Mouse (Mus musculus): ENCODE results near the gene Xpc. TPM values are rescaled to one million over a fixed set of nuclear protein-coding genes. Genes with fewer than 3 reads are reported as not detected.
"Not testable (repeated sequence)": the region's sequence is repeated elsewhere in the genome, so short reads cannot be mapped to it uniquely, and the experiment has no call there.

The Xpc gene
- polyA plus RNA-seq, 1 experiment from 2014 or later = 14.9 TPM

GRCm38 (mm10) chr6:91471427-91471826, 44.3 kb downstream of the Xpc start:
- H3K36me3 ChIP-seq (ENCODE audit: control insufficient read depth, insufficient read depth, low read length); H3K9ac ChIP-seq (ENCODE audit: low read length); H3K4me2 ChIP-seq (ENCODE audit: low read depth, low read length); H3K27me3 ChIP-seq (ENCODE audit: control insufficient read depth, insufficient read depth, low read length); H3K9me3 ChIP-seq (replicated peaks; ENCODE audit: control insufficient read depth, low read length); H3K4me3 ChIP-seq (replicated peaks; ENCODE audit: low read length); ATAC-seq (ENCODE audit: insufficient read depth, low FRiP score): not testable (repeated sequence)
- WGBS = 75% methylated on average over 3 of the region's 3 CpGs
- peak overlapping the region; percentile 87; the same call in 1 of the 2 replicates for H3K27ac ChIP-seq (ENCODE audit: low read length)
- H3K4me1 ChIP-seq (ENCODE audit: control insufficient read depth, insufficient read depth, low read length) = peaks cover 20% of the 10 kb centered on the region

- H3K4me2 ChIP-seq (ENCODE audit: low read depth, low read length) = no peak overlapping the region
- H3K4me3 ChIP-seq (replicated peaks; ENCODE audit: low read length) = no peak overlapping the region
- no peaks in the 10 kb centered on the region for H3K9me3 ChIP-seq (replicated peaks; ENCODE audit: control insufficient read depth, low read length)
- 81% methylated on average over 2 of the region's 2 CpGs for WGBS
- peaks cover 20% of the 10 kb centered on the region for H3K4me1 ChIP-seq (ENCODE audit: control insufficient read depth, insufficient read depth, low read length)
- no peak for ATAC-seq (ENCODE audit: insufficient read depth, low FRiP score)
- no peak overlapping the region for H3K9ac ChIP-seq (ENCODE audit: low read length)
- no peak overlapping the region for H3K27ac ChIP-seq (ENCODE audit: low read length)
- no peaks in the 10 kb centered on the region for H3K27me3 ChIP-seq (ENCODE audit: control insufficient read depth, insufficient read depth, low read length)
- peaks cover 4% of the 10 kb centered on the region; the same call in 1 of the 2 replicates for H3K36me3 ChIP-seq (ENCODE audit: control insufficient read depth, insufficient read depth, low read length)
These were observed 45.0 kb downstream of the Xpc start for GRCm38 (mm10) chr6:91470712-91471111.

GRCm38 (mm10) chr6:91467106-91467505, 48.6 kb downstream of the Xpc start:
- WGBS = 92% methylated on average over 1 of the region's 1 CpGs
- no peak overlapping the region for H3K9ac ChIP-seq (ENCODE audit: low read length)
- H3K36me3 ChIP-seq (ENCODE audit: control insufficient read depth, insufficient read depth, low read length) = peaks cover 4% of the 10 kb centered on the region; the same call in 1 of the 2 replicates
- ATAC-seq (ENCODE audit: insufficient read depth, low FRiP score) = no peak
- no peak overlapping the region for H3K27ac ChIP-seq (ENCODE audit: low read length)
- H3K4me2 ChIP-seq (ENCODE audit: low read depth, low read length) = no peak overlapping the region
- H3K27me3 ChIP-seq (ENCODE audit: control insufficient read depth, insufficient read depth, low read length) = no peaks in the 10 kb centered on the region
- peaks cover 6% of the 10 kb centered on the region; the same call in 1 of the 2 replicates for H3K4me1 ChIP-seq (ENCODE audit: control insufficient read depth, insufficient read depth, low read length)
- no peaks in the 10 kb centered on the region for H3K9me3 ChIP-seq (replicated peaks; ENCODE audit: control insufficient read depth, low read length)
- no peak overlapping the region for H3K4me3 ChIP-seq (replicated peaks; ENCODE audit: low read length)

- no peak for ATAC-seq (ENCODE audit: insufficient read depth, low FRiP score)
- H3K4me2 ChIP-seq (ENCODE audit: low read depth, low read length) = no peak overlapping the region
- no peak overlapping the region for H3K9ac ChIP-seq (ENCODE audit: low read length)
- H3K36me3 ChIP-seq (ENCODE audit: control insufficient read depth, insufficient read depth, low read length) = peaks cover 4% of the 10 kb centered on the region; the same call in 1 of the 2 replicates
- H3K4me1 ChIP-seq (ENCODE audit: control insufficient read depth, insufficient read depth, low read length) = no peaks in the 10 kb centered on the region
- WGBS = 93% methylated on average over 2 of the region's 2 CpGs
- no peak overlapping the region for H3K27ac ChIP-seq (ENCODE audit: low read length)
- no peaks in the 10 kb centered on the region for H3K9me3 ChIP-seq (replicated peaks; ENCODE audit: control insufficient read depth, low read length)
- H3K4me3 ChIP-seq (replicated peaks; ENCODE audit: low read length) = no peak overlapping the region
- H3K27me3 ChIP-seq (ENCODE audit: control insufficient read depth, insufficient read depth, low read length) = no peaks in the 10 kb centered on the region
These were observed 49.9 kb downstream of the Xpc start for GRCm38 (mm10) chr6:91465756-91466155.

- no peaks in the 10 kb centered on the region for H3K36me3 ChIP-seq (ENCODE audit: control insufficient read depth, insufficient read depth, low read length)
- H3K9ac ChIP-seq (ENCODE audit: low read length) = no peak overlapping the region
- no peaks in the 10 kb centered on the region for H3K27me3 ChIP-seq (ENCODE audit: control insufficient read depth, insufficient read depth, low read length)
- H3K27ac ChIP-seq (ENCODE audit: low read length) = no peak overlapping the region
- H3K4me3 ChIP-seq (replicated peaks; ENCODE audit: low read length) = no peak overlapping the region
- H3K9me3 ChIP-seq (replicated peaks; ENCODE audit: control insufficient read depth, low read length) = no peaks in the 10 kb centered on the region
- no peak; the same call in 1 of the 2 replicates for ATAC-seq (ENCODE audit: insufficient read depth, low FRiP score)
- no peaks in the 10 kb centered on the region for H3K4me1 ChIP-seq (ENCODE audit: control insufficient read depth, insufficient read depth, low read length)
- 64% methylated on average over 1 of the region's 1 CpGs for WGBS
- no peak overlapping the region for H3K4me2 ChIP-seq (ENCODE audit: low read depth, low read length)
These were observed 56.2 kb downstream of the Xpc start for GRCm38 (mm10) chr6:91459471-91459870.

- no peak overlapping the region for H3K4me2 ChIP-seq (ENCODE audit: low read depth, low read length)
- no peak overlapping the region for H3K27ac ChIP-seq (ENCODE audit: low read length)
- 42% methylated on average over 5 of the region's 5 CpGs for WGBS
- H3K4me3 ChIP-seq (replicated peaks; ENCODE audit: low read length) = no peak overlapping the region
- H3K9ac ChIP-seq (ENCODE audit: low read length) = no peak overlapping the region
- no peaks in the 10 kb centered on the region for H3K27me3 ChIP-seq (ENCODE audit: control insufficient read depth, insufficient read depth, low read length)
- H3K9me3 ChIP-seq (replicated peaks; ENCODE audit: control insufficient read depth, low read length) = no peaks in the 10 kb centered on the region
- no peaks in the 10 kb centered on the region for H3K36me3 ChIP-seq (ENCODE audit: control insufficient read depth, insufficient read depth, low read length)
- no peaks in the 10 kb centered on the region for H3K4me1 ChIP-seq (ENCODE audit: control insufficient read depth, insufficient read depth, low read length)
- ATAC-seq (ENCODE audit: insufficient read depth, low FRiP score) = no peak
These were observed 61.1 kb downstream of the Xpc start for GRCm38 (mm10) chr6:91454546-91454945.

- Histone ChIP-seq H3K36me3 (ENCODE audit: control insufficient read depth, insufficient read depth, low read length) (no peaks in the 10 kb centered on the region), H3K4me2 (ENCODE audit: low read depth, low read length) (no peak overlapping the region), H3K27ac (ENCODE audit: low read length) (no peak overlapping the region), H3K27me3 (ENCODE audit: control insufficient read depth, insufficient read depth, low read length) (no peaks in the 10 kb centered on the region), H3K9ac (ENCODE audit: low read length) (no peak overlapping the region), H3K4me1 (ENCODE audit: control insufficient read depth, insufficient read depth, low read length) (no peaks in the 10 kb centered on the region), H3K4me3 (replicated peaks; ENCODE audit: low read length) (no peak overlapping the region), H3K9me3 (replicated peaks; ENCODE audit: control insufficient read depth, low read length) (no peaks in the 10 kb centered on the region)
- 66% methylated on average over 1 of the region's 1 CpGs for WGBS
- ATAC-seq (ENCODE audit: insufficient read depth, low FRiP score) = no peak
These were observed 63.6 kb downstream of the Xpc start for GRCm38 (mm10) chr6:91452056-91452455.

- Histone ChIP-seq H3K4me3 (replicated peaks; ENCODE audit: low read length) (no peak overlapping the region), H3K4me2 (ENCODE audit: low read depth, low read length) (no peak overlapping the region), H3K36me3 (ENCODE audit: control insufficient read depth, insufficient read depth, low read length) (no peaks in the 10 kb centered on the region), H3K4me1 (ENCODE audit: control insufficient read depth, insufficient read depth, low read length) (no peaks in the 10 kb centered on the region), H3K9me3 (replicated peaks; ENCODE audit: control insufficient read depth, low read length) (no peaks in the 10 kb centered on the region), H3K27ac (ENCODE audit: low read length) (no peak overlapping the region), H3K9ac (ENCODE audit: low read length) (no peak overlapping the region), H3K27me3 (ENCODE audit: control insufficient read depth, insufficient read depth, low read length) (no peaks in the 10 kb centered on the region)
- WGBS = 45% methylated on average over 3 of the region's 3 CpGs
- no peak for ATAC-seq (ENCODE audit: insufficient read depth, low FRiP score)
These were observed 66.0 kb downstream of the Xpc start for GRCm38 (mm10) chr6:91449472-91450225.

- Histone ChIP-seq H3K4me2 (ENCODE audit: low read depth, low read length) (no peak overlapping the region), H3K9ac (ENCODE audit: low read length) (no peak overlapping the region), H3K9me3 (replicated peaks; ENCODE audit: control insufficient read depth, low read length) (no peaks in the 10 kb centered on the region), H3K27me3 (ENCODE audit: control insufficient read depth, insufficient read depth, low read length) (no peaks in the 10 kb centered on the region), H3K27ac (ENCODE audit: low read length) (no peak overlapping the region), H3K4me3 (replicated peaks; ENCODE audit: low read length) (no peak overlapping the region), H3K36me3 (ENCODE audit: control insufficient read depth, insufficient read depth, low read length) (no peaks in the 10 kb centered on the region), H3K4me1 (ENCODE audit: control insufficient read depth, insufficient read depth, low read length) (0 out of 2 replicates have a peak, but pooled peaks cover 2% of the 10 kb centered on the region)
- 80% methylated on average over 3 of the region's 3 CpGs for WGBS
- no peak for ATAC-seq (ENCODE audit: insufficient read depth, low FRiP score)
These were observed 70.4 kb downstream of the Xpc start for GRCm38 (mm10) chr6:91445316-91445715.
